Mouse (Mus musculus) myocyte (in vitro differentiated cells): Measurements from ENCODE around the gene Serpinb1a.

Source experiments
- MAX ChIP-seq: IDR thresholded peaks from one replicate; pipeline ENCODE4 v1.6.1; 2011; ENCODE audit warnings: low read depth, mild to moderate bottlenecking, control low read depth
- POLR2A ChIP-seq: IDR thresholded peaks from one replicate; pipeline ENCODE4 v1.6.1; 2011; ENCODE audit warnings: low read depth, mild to moderate bottlenecking, control low read depth, moderate library complexity; ENCODE audit not compliant: insufficient read length
- SRF ChIP-seq: IDR thresholded peaks from one replicate; pipeline ENCODE4 v1.6.1; 2011; ENCODE audit warnings: low read depth; ENCODE audit not compliant: control insufficient read depth, insufficient read length

- no peak for TF ChIP-seq POLR2A
- TF ChIP-seq MAX: no peak
- TF ChIP-seq SRF: no peak
These were observed 9.8 kb upstream of the Serpinb1a start for GRCm38 (mm10) chr13:32860821-32861220.
